In the genomic region with DNA sequence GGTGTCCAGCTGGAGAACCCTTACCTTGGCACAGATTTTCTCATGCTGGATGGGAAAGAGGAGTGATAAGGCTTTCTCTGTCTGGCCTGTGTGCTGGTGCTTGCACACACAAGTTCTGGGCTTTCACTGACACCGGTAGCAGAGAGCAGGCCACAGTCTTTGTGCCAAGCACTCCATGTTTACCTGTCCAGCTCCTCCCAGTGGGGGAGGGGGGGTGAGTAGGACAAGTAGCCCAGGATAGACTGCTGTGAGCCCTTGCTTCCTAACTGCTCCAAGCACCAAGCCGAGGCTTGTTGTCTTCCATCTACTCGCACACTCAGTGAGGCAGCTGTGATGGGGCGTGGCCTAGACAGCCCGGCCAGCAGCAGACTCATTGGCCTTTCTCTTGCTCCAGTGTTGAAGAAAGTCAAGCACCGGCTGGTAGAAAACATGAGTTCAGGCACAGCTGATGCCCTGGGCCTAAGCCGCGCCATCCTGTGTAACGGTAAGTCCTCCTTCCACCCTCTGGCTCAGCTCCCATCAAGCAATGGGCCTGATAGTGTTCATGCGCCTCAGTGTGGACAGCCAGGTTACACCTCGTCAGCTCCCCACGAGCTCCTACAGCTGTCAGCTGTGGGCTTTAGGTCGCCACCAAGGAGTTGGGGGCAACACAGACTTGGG, we compare ENCODE assay signal across 8 mouse cellular contexts. TPM values are rescaled to one million over a fixed set of nuclear protein-coding genes. Genes with fewer than 3 reads are reported as not detected.
DNase-seq lines count a peak whose midpoint lies in the region; ATAC-seq lines count a peak whose summit lies in the region.

No protein-coding gene starts in this region.

- H3K4me2 ChIP-seq in heart, embryonic 13.5 days, result no peak overlapping the region
- no peak overlapping the region for H3K4me2 ChIP-seq in hindbrain, embryonic 15.5 days

- H3K9me3 ChIP-seq in heart, embryonic 13.5 days, result no peaks in the 10 kb centered on the region
- H3K9me3 ChIP-seq in hindbrain, embryonic 15.5 days, result no peaks in the 10 kb centered on the region
- no peaks in the 10 kb centered on the region for H3K9me3 ChIP-seq in midbrain, embryonic 10.5 days (replicated peaks)

- H3K4me1 ChIP-seq in heart, embryonic 13.5 days, result peaks cover 27% of the 10 kb centered on the region
- peaks cover 13% of the 10 kb centered on the region for H3K4me1 ChIP-seq in hindbrain, embryonic 15.5 days (replicated peaks)
- H3K4me1 ChIP-seq in midbrain, embryonic 10.5 days, result peaks cover 19% of the 10 kb centered on the region

- H3K36me3 ChIP-seq in heart, embryonic 13.5 days, result peaks cover 79% of the 10 kb centered on the region
- peaks cover 48% of the 10 kb centered on the region for H3K36me3 ChIP-seq in hindbrain, embryonic 15.5 days
- H3K36me3 ChIP-seq in midbrain, embryonic 10.5 days, result peaks cover 82% of the 10 kb centered on the region

- no peaks in the 10 kb centered on the region for H3K27me3 ChIP-seq in heart, embryonic 13.5 days (replicated peaks)
- H3K27me3 ChIP-seq in hindbrain, embryonic 15.5 days, result no peaks in the 10 kb centered on the region
- H3K27me3 ChIP-seq in midbrain, embryonic 10.5 days (ENCODE audit: low read depth, poor library complexity, severe bottlenecking), result no peaks in the 10 kb centered on the region

- DNase-seq in heart, postnatal 25 days (ENCODE audit: low spot score), result no peak
- DNase-seq in midbrain, embryonic 10.5 days (ENCODE audit: low spot score), result no peak
- DNase-seq in thymus, postnatal 14 days, result no peak
- no peak for DNase-seq in adrenal gland, postnatal 25 days
- DNase-seq in urinary bladder, adult 18-20 months (ENCODE audit: low spot score in 2 of 2), result no peak

- H3K9ac ChIP-seq in heart, embryonic 13.5 days, result peak overlapping the region; percentile 61
- H3K9ac ChIP-seq in hindbrain, embryonic 15.5 days, result no peak overlapping the region

- 51% methylated on average over 13 of the region's 13 CpGs for WGBS in heart, embryonic 13.5 days
- 69% methylated on average over 13 of the region's 13 CpGs for WGBS in hindbrain, embryonic 15.5 days
- WGBS in midbrain, embryonic 10.5 days, result 74% methylated on average over 13 of the region's 13 CpGs

- intact Hi-C loops in heart, postnatal 25 days (cut with DNase I), result loop anchor here (1.0 to 5.0 kb wide), 4 partner anchors 90 to 225 kb away; no protein-coding TSS in a partner anchor

- peak overlapping the region; percentile 94 for H3K27ac ChIP-seq in heart, embryonic 13.5 days (replicated peaks)
- H3K27ac ChIP-seq in hindbrain, embryonic 15.5 days (replicated peaks), result peak overlapping the region; percentile 52; the same call in 1 of the 2 replicates
- 0 out of 2 replicates have a peak overlapping the region, but pooled peaks have one; percentile 13 for H3K27ac ChIP-seq in midbrain, embryonic 10.5 days (replicated peaks)

- H3K4me3 ChIP-seq in heart, embryonic 13.5 days, result no peak overlapping the region
- H3K4me3 ChIP-seq in hindbrain, embryonic 15.5 days, result no peak overlapping the region
- H3K4me3 ChIP-seq in midbrain, embryonic 10.5 days, result no peak overlapping the region

- no peak for ATAC-seq in heart, embryonic 13.5 days (ENCODE audit: extremely low read depth, insufficient number of reproducible peaks, low FRiP score, low TSS enrichment)
- ATAC-seq in common myeloid progenitor, adult 5-6 weeks (replicated peaks; ENCODE audit: low read depth, poor library complexity, severe bottlenecking), result 0 out of 2 replicates have a peak, but pooled peaks have one; percentile 2
- peak; percentile 43 for ATAC-seq in hindbrain, embryonic 15.5 days (ENCODE audit: low FRiP score, low read depth)

RNA-seq across cellular contexts. Expression of gene Slc16a8, which starts 11.9 kb away (rescaled TPM):
- 0.27 and 0.34 TPM in 2 replicates for polyA plus RNA-seq in heart, embryonic 13.5 days (2015; fragmentation: Nextera tagmentation; extraction: Ambion mirVana)
- total RNA-seq in heart, postnatal 25 days (2021), result under 1 TPM; 0.23 to 0.39 TPM
- total RNA-seq in common myeloid progenitor, adult 5-6 weeks (2017), result not detected in 2 replicates
- polyA plus RNA-seq in hindbrain, embryonic 15.5 days (2015; fragmentation: Nextera tagmentation; extraction: Ambion mirVana), result 1.00 and 1.2 TPM in 2 replicates
- 0.06 and 0.14 TPM in 2 replicates for polyA plus RNA-seq in midbrain, embryonic 10.5 days (2016; fragmentation: Nextera tagmentation; extraction: Ambion mirVana)
- total RNA-seq in adrenal gland, postnatal 25 days (2021), result not detected in 2 replicates

RNA-seq across cellular contexts. Expression of gene Gm49486, which starts 13.5 kb away (rescaled TPM):
- 0.35 and 0.78 TPM in 2 replicates for polyA plus RNA-seq in heart, embryonic 13.5 days (2015; fragmentation: Nextera tagmentation; extraction: Ambion mirVana)
- total RNA-seq in heart, postnatal 25 days (2021), result under 1 TPM; 0.55 to 0.73 TPM
- not detected in 2 replicates for total RNA-seq in common myeloid progenitor, adult 5-6 weeks (2017)
- polyA plus RNA-seq in hindbrain, embryonic 15.5 days (2015; fragmentation: Nextera tagmentation; extraction: Ambion mirVana), result 1.0 and 1.4 TPM in 2 replicates
- 0.12 and 0.34 TPM in 2 replicates for polyA plus RNA-seq in midbrain, embryonic 10.5 days (2016; fragmentation: Nextera tagmentation; extraction: Ambion mirVana)
- not detected in 2 replicates for total RNA-seq in adrenal gland, postnatal 25 days (2021)

RNA-seq across cellular contexts. Expression of gene Pick1, which starts 13.7 kb away (rescaled TPM):
- 32.4 and 33.4 TPM in 2 replicates for polyA plus RNA-seq in heart, embryonic 13.5 days (2015; fragmentation: Nextera tagmentation; extraction: Ambion mirVana)
- 10 to 100 TPM; 21.5 to 22.3 TPM for total RNA-seq in heart, postnatal 25 days (2021)
- total RNA-seq in common myeloid progenitor, adult 5-6 weeks (2017), result 11.3 and 13.0 TPM in 2 replicates
- polyA plus RNA-seq in hindbrain, embryonic 15.5 days (2015; fragmentation: Nextera tagmentation; extraction: Ambion mirVana), result 88.6 and 93.2 TPM in 2 replicates
- polyA plus RNA-seq in midbrain, embryonic 10.5 days (2016; fragmentation: Nextera tagmentation; extraction: Ambion mirVana), result 42.1 and 52.2 TPM in 2 replicates
- total RNA-seq in adrenal gland, postnatal 25 days (2021), result 20.8 and 26.1 TPM in 2 replicates

RNA-seq across cellular contexts. Expression of gene Baiap2l2, which starts 42.6 kb away (rescaled TPM):
- 10.6 and 12.4 TPM in 2 replicates for polyA plus RNA-seq in heart, embryonic 13.5 days (2015; fragmentation: Nextera tagmentation; extraction: Ambion mirVana)
- total RNA-seq in heart, postnatal 25 days (2021), result 1 to 10 TPM in 1 of 2 experiments, under 1 TPM in 1; 0.78 to 2.4 TPM
- not detected in 2 replicates for total RNA-seq in common myeloid progenitor, adult 5-6 weeks (2017)
- polyA plus RNA-seq in hindbrain, embryonic 15.5 days (2015; fragmentation: Nextera tagmentation; extraction: Ambion mirVana), result 3.7 and 4.0 TPM in 2 replicates
- polyA plus RNA-seq in midbrain, embryonic 10.5 days (2016; fragmentation: Nextera tagmentation; extraction: Ambion mirVana), result 1.1 and 2.4 TPM in 2 replicates
- not detected in 2 replicates for total RNA-seq in adrenal gland, postnatal 25 days (2021)

Comparison
In these comparisons a context has a peak if more than half of its experiments do, and no peak if none do; other contexts are left out.
1. H3K27ac ChIP-seq: peak in every context shown above with its lines; median percentile 94 in heart, embryonic 13.5 days; 52 in hindbrain, embryonic 15.5 days; 13 in midbrain, embryonic 10.5 days.